Mouse (Mus musculus) liver, embryonic 16.5 days (tissue): ENCODE measurements at regions not wholly inside any gene's neighbourhood (a gene's known extent, or its start where the extent isn't known, plus 50 kb on each side); places are given as distances from the start of the nearest gene placed in this dataset.

Source experiments
- ATAC-seq: fragments of 200-750 bp; cut with Nextera tagmentation; 2 replicates; pipeline ENCODE4 v1.8.0; 2017; ENCODE audit warnings: low read depth, mild to moderate bottlenecking, moderate number of reproducible peaks, moderate library complexity
- H3K27ac ChIP-seq: fragments of 300-500 bp; sonication (generic); 2 replicates; pipeline ENCODE4 v1.5.1; 2014; ENCODE audit warnings: mild to moderate bottlenecking, low read length
- H3K27me3 ChIP-seq: fragments of 300-500 bp; sonication (generic); 2 replicates; pipeline ENCODE4 v1.6.1; 2014; ENCODE audit warnings: low read depth, low read length, mixed read lengths; ENCODE audit not compliant: control insufficient read depth, insufficient read depth
- H3K36me3 ChIP-seq: fragments of 300-500 bp; sonication (generic); 2 replicates; pipeline ENCODE4 v1.6.1; 2014; ENCODE audit warnings: mild to moderate bottlenecking; ENCODE audit not compliant: control insufficient read depth, insufficient read depth
- H3K4me1 ChIP-seq: fragments of 300-500 bp; sonication (generic); 2 replicates; pipeline ENCODE4 v1.6.1; 2014; ENCODE audit warnings: low read depth, low read length, mixed read lengths; ENCODE audit not compliant: control insufficient read depth
- H3K4me2 ChIP-seq: fragments of 300-500 bp; sonication (generic); 2 replicates; pipeline ENCODE4 v1.6.1; 2014; ENCODE audit warnings: low read depth, low read length, mixed read lengths
- H3K4me3 ChIP-seq: fragments of 300-500 bp; sonication (generic); 2 replicates; pipeline ENCODE4 v1.5.1; 2014; ENCODE audit warnings: low read depth, mild to moderate bottlenecking, low read length
- H3K9ac ChIP-seq: fragments of 300-500 bp; sonication (generic); 2 replicates; pipeline ENCODE4 v1.6.1; 2014; ENCODE audit warnings: low read depth, low read length
- H3K9me3 ChIP-seq: fragments of 300-500 bp; sonication (generic); replicated peaks from 2 replicates; pipeline ENCODE4 v1.6.1; 2016; ENCODE audit warnings: low read length; ENCODE audit not compliant: control insufficient read depth
- WGBS: fragments of 180-500 bp; shearing (Covaris S2); extraction: QIAGEN DNeasy Blood & Tissue Kit; methylation state at CpG from one replicate; pipeline ENCODE4 v1.1.7; 2014; ENCODE audit not compliant: insufficient replicate concordance; 5-methylcytosine and 5-hydroxymethylcytosine counted together

DNA sequence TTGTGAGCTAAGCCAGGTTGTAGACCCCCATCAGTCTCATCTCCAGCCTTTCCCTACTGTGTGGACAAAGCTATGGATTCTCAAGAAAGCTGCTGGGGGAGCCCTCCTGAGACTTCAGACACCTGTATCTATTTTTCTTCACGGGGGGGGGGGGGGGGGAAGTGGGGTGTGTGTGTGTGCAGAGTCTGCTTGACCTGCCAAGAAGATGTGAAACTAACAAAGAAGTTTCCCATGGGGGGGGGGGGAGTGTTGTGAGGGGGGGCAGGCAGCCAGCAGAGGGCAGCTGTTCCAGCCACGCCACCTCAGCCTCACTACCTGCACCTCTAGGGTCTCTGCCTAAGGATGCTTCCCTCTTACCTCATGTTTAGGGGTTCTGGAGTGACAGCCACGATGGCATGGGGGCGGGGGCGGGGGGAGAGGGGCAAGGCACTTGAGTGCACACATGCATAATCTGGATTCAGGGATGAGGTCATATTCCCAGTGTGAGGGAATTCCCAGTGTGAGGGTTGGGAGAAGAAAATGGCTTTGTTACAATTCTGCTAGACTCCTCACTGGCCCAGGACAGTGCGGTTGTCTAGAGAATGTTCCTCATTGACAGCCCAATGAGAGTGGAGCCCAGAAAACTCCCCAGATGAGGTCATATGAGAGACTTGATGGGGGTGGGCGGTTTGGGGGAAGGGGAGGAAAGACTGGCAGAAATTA, 104.0 kb upstream of the Spata13 start:
- no peak overlapping the region for H3K4me2 ChIP-seq
- ATAC-seq: no peak
- no peaks in the 10 kb centered on the region for H3K9me3 ChIP-seq
- no peak overlapping the region for H3K9ac ChIP-seq
- no peaks in the 10 kb centered on the region for H3K4me1 ChIP-seq
- 35% methylated on average over 7 of the region's 7 CpGs for WGBS
- no peaks in the 10 kb centered on the region for H3K27me3 ChIP-seq
- no peaks in the 10 kb centered on the region for H3K36me3 ChIP-seq
- H3K27ac ChIP-seq: no peak overlapping the region
- no peak overlapping the region for H3K4me3 ChIP-seq

DNA sequence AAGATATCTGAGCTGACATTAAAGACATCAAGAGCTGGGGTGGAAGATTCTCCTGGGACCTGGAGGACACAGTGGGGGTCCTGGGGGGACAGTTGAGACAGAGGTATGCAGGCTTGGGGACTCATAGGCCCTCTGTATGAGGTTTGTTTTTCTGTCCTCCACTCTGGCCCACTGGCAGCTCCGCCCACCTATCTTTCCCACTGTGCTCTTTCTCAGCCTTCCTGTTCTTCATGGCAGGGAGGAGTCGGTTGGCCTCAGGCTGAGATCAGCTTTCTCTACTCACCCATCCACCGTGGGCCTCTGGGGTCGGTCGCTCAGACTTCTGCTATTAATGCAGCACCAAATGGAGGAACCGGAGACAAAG, 103.5 kb upstream of the Spata13 start:
- WGBS: 22% methylated on average over 6 of the region's 6 CpGs
- no peaks in the 10 kb centered on the region for H3K4me1 ChIP-seq
- no peaks in the 10 kb centered on the region for H3K27me3 ChIP-seq
- no peak overlapping the region for H3K4me2 ChIP-seq
- no peak overlapping the region for H3K27ac ChIP-seq
- H3K36me3 ChIP-seq: no peaks in the 10 kb centered on the region
- H3K9ac ChIP-seq: no peak overlapping the region
- no peak overlapping the region for H3K4me3 ChIP-seq
- H3K9me3 ChIP-seq: no peaks in the 10 kb centered on the region
- ATAC-seq: no peak

DNA sequence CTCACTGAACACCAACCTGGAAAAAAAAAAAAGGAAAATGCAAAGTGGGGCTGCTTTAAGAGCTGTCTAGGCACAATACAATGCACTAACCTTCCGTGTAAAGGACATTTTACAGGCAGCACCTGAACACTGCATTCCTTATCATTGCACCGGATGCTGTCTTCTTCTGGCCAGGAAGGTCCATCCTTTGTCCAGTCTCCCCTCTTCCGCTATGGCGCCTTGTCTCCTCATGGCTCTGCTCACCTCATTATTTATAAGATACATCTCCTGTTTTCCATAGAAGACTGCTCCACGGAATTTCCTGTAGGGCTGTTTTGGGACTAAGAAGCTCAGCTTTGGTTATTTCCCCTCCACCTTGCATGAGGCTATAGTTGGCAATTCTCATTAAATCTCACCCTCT, 102.8 kb upstream of the Spata13 start:
- no peak overlapping the region for H3K4me3 ChIP-seq
- no peak for ATAC-seq

DNA sequence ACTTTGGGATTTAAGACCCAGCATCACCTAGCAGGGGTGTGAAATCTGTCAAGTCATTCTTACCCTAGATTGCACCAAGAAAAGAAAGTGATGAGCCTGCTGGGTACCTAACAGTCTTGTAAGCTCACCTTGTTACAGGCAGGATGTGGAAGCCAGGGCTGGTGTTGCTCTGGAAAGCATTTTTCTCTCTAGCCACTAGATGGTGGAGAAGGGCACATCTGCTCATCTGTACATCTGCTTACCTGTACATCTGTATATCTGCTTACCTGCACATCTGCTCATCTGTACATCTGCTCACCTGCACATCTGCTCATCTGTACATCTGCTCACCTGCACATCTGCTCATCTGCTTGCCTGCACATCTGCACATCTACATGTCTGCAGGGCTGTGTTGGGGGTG, 102.0 kb upstream of the Spata13 start:
- ATAC-seq: no peak
- Histone ChIP-seq H3K4me1 (no peaks in the 10 kb centered on the region), H3K9ac (no peak overlapping the region), H3K4me2 (no peak overlapping the region), H3K9me3 (no peaks in the 10 kb centered on the region), H3K27ac (no peak overlapping the region), H3K4me3 (no peak overlapping the region), H3K36me3 (no peaks in the 10 kb centered on the region), H3K27me3 (no peaks in the 10 kb centered on the region)

More for the DNA sequence above, 102.8 kb upstream of the Spata13 start:
- Histone ChIP-seq H3K27me3 (no peaks in the 10 kb centered on the region), H3K4me2 (no peak overlapping the region), H3K27ac (no peak overlapping the region), H3K9ac (no peak overlapping the region), H3K9me3 (no peaks in the 10 kb centered on the region), H3K4me1 (no peaks in the 10 kb centered on the region), H3K36me3 (no peaks in the 10 kb centered on the region)
- 75% methylated on average over 5 of the region's 5 CpGs for WGBS

DNA sequence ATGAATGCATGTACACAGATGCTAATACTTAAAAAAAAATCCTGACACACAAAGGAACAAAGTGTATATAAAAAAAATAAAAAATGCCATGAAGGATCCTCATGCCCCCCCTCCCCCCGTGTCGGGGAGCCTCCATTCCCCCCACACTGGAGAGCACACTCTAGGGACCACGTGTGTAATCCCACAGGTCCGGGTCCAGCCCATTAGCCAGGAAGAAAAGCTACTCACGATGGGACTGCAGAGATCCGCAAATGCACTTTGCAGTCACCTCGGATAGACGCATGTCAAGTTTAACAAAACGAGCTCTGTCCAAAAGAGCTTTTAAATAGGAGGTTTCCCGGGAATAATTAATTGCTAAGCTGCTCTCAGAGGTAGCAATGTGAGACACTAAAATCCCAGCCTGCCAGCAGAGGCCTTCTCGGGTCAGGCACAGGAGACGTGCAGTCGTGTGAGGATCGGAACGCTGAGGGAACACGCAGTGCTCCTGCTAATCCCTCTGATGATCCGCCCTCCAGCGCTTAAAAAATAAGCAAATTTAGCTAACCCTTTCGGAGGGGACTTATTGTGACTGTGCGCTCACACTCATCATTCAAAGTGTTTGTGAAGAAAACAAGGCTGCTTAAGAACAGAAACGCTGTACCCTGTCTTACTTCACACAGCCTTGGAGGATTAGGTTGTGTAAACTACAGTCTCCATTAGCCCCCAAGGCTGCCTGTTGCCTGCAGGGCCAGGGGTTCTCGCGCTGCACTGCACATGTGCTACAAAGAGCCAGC, 100.2 kb upstream of the Spata13 start:
- H3K4me2 ChIP-seq: no peak overlapping the region
- ATAC-seq: no peak
- WGBS: 62% methylated on average over 23 of the region's 23 CpGs

DNA sequence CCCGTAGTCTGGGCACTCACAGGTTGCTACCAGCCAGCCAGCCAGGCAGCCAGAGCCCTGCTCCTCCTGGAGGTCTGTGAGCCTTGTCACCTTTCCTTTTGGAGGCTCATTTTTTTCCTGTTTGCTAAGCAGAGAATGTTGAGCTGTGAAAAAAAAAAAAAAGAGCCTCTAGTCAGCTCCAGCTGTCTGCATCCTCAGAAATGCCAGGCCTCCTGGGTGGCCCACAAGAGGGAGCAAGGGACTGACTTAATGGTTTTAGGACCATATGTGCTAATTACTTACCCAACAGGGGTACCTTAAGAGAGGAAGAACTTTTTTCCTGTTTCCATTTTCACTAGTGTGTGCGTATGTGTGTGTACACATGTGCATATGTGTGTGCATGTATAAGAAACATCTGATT, 94.8 kb upstream of the Spata13 start:
- Histone ChIP-seq H3K27ac (no peak overlapping the region), H3K36me3 (no peaks in the 10 kb centered on the region), H3K4me1 (no peaks in the 10 kb centered on the region), H3K9me3 (no peaks in the 10 kb centered on the region), H3K4me3 (no peak overlapping the region), H3K27me3 (no peaks in the 10 kb centered on the region), H3K9ac (no peak overlapping the region), H3K4me2 (no peak overlapping the region)
- no peak for ATAC-seq
- 50% methylated on average over 2 of the region's 2 CpGs for WGBS

More for the DNA sequence above, 100.2 kb upstream of the Spata13 start:
- Histone ChIP-seq H3K36me3 (no peaks in the 10 kb centered on the region), H3K9me3 (no peaks in the 10 kb centered on the region), H3K4me3 (no peak overlapping the region), H3K27ac (no peak overlapping the region), H3K4me1 (no peaks in the 10 kb centered on the region), H3K27me3 (no peaks in the 10 kb centered on the region), H3K9ac (no peak overlapping the region)

DNA sequence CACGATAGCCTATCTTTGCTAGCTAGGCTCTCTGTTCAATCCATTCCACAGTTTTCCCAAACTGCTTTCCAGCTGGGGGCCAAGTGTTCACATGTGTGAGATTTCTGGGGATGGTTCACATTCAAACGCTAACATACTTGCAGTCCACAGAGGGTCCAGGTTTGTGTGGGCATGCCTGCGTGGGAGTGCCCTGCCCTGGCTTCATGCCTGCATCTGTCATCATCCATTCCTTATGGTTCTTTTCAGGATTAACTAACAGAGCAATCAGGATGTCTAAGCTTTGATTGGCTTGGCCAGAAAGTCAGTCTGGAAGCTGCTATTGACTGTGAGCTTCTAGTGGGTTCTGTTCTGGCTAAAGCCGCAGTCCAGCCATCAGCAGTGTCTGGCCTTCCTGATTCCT, 93.7 kb upstream of the Spata13 start:
- Histone ChIP-seq H3K4me1 (no peaks in the 10 kb centered on the region), H3K4me2 (no peak overlapping the region), H3K9me3 (no peaks in the 10 kb centered on the region), H3K4me3 (no peak overlapping the region), H3K27ac (no peak overlapping the region), H3K36me3 (no peaks in the 10 kb centered on the region), H3K27me3 (no peaks in the 10 kb centered on the region), H3K9ac (no peak overlapping the region)
- 69% methylated on average over 4 of the region's 4 CpGs for WGBS
- no peak for ATAC-seq

DNA sequence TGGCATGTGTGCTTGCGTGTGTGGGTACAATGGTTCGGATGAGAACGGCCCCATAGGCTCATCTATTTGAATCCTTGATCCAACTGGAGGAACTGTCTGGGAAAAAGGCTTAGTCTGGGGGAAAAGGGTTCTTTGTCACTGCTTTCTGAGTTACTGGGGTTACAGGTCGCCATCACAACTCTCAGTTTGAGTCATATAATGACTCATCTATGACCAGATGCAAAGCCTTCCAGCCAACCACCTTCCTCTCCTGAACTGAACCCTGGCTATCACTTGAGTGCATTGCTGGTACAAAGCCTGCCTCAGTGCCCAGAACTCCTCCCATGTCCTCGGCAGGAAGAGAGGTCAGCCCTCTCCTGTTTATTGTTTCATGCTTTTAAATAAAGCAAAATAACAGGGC, 92.2 kb upstream of the Spata13 start:
- Histone ChIP-seq H3K9ac (no peak overlapping the region), H3K27me3 (no peaks in the 10 kb centered on the region), H3K4me2 (no peak overlapping the region), H3K4me1 (no peaks in the 10 kb centered on the region), H3K4me3 (no peak overlapping the region), H3K27ac (no peak overlapping the region), H3K9me3 (no peaks in the 10 kb centered on the region), H3K36me3 (no peaks in the 10 kb centered on the region)
- 65% methylated on average over 5 of the region's 5 CpGs for WGBS
- no peak for ATAC-seq

DNA sequence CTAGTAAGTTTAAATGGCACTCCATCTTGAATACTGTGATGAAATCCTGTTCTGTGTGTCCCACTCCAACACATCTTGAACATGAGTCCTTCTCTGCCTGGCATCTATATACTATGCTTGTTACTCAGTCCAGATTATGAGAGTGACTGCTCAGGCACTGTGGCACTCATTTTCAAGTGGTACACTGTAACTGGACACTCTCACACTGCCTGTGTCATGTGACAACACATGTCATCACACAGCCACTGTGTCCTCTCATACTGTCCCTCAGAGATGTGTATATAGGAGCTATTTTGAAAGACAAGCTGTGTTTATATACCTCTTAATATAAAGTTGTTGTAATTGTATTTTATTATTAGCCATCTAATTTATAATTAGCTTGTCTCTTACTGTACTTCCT, 89.0 kb upstream of the Spata13 start:
- H3K27me3 ChIP-seq: no peaks in the 10 kb centered on the region

More for the DNA sequence above, 89.0 kb upstream of the Spata13 start:
- Histone ChIP-seq H3K36me3 (no peaks in the 10 kb centered on the region), H3K4me3 (no peak overlapping the region), H3K9me3 (no peaks in the 10 kb centered on the region), H3K4me2 (no peak overlapping the region), H3K9ac (no peak overlapping the region), H3K4me1 (no peaks in the 10 kb centered on the region), H3K27ac (no peak overlapping the region)
- ATAC-seq: no peak
